Mouse (Mus musculus): ENCODE results near the gene Mybbp1a.

The Mybbp1a gene

DNA sequence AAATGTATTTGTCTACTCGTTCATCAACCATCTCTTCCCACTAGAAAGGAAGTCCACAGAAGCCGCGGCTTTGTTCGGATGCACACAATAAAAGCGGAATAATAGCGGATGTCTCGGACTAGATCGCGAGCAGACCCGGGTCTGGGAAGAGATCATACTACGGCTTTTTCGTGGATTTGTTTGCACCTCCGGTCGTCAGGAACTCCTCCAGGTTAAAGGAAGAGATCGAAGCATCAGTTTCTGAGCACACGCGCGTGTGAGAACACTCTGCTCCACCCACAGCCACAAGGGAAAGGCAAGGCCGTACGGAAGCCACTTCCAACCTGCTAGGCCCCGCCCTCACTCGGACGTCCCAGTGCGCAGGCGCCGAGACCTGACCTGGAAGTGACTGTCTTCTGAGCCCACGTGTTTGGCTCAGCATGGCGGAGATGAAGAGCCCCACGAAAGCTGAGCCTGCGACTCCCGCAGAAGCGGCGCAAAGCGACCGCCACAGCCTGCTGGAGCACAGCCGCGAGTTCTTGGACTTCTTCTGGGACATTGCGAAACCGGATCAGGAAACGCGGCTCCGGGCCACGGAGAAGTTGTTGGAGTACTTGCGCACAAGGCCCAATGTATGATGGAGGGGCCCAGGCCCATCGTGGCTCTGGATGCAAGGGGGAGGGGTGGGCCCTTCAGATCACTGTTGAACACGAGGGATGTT is at the start of gene Mybbp1a:
TSS of gene Mybbp1a (plus strand) at position 391 of the 700 bp plus-strand sequence.
- DNase-seq (ENCODE audit: low read depth): peak; percentile 97

DNA sequence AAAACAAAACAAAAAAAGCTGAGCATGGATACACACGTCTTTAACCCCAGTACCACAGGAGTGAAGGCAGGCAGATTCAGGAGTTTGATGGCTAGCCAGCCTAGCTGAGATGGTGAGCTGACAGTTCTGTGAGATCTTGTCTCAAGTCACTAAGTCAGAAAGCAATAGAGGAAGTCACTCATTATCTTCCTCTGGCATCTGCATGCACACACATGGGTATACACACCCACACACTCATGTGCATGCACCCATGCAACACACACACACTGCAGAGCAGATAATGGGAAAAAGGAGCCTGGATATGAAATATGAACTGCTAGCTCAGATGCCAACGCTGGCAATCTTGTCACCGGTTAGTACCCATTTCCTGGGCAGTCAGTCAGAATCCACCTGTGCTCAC is 47.9 kb upstream of the Mybbp1a start:
- no peak for DNase-seq (ENCODE audit: low read depth)

DNA sequence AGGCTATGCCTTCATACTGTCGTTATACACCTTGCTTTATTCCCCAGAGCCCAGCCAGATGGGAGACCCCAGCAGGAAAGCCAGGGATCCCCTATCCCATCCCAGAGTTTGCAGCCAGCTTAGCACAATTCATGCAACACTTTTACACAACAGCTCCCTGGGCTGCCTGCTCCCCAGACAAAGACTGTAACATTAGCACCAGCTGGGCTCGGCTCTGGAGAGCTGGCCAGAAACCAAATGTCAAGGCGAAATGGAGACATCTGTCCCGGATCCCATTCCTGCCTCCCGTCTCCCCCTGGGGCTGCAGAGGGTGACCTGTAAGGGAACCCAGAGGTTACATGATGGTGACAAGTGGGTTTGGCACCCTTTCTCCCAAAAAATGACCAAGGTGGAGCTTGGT is 47.5 kb upstream of the Mybbp1a start:
- DNase-seq (ENCODE audit: low read depth): no peak

DNA sequence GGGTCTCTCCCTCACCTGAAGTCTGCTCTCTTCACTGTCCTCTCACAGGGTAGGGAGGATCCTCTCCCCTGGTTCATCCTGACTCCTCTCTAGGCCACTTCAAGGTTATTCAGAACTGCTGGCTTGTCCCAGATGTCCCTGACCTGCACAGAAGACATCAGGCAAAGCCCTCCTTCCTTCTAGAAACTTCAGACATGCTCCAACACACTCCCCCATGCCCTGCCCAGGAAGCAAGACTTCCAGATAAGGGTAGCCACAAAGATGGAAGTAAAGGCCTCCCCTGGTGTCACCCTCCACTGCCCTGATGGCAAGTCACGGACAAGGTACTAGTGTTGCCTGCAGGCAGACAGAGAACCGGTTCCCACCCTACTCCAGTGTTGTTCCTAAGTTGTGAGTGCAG is 46.5 kb upstream of the Mybbp1a start:
- no peak for DNase-seq (ENCODE audit: low read depth)

DNA sequence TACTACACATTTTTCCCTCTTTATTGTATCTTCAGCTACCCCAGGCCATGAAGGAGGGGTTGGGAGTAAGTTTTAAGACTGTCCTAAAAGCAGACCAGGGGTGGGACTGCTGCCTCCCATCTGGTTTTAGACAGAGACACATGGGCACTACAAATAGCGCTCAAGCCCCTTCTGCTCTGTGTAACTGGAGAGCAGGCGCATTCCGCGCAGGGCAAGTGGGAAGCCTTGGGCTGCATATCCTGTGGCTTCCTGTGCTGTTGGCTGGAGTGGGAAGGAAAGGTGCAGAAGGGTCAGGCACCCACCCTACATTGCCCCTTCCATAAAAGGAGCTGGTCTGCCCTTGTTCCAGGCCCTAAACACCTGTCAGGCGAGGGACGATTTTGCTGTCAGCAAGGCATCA is 45.5 kb upstream of the Mybbp1a start:
- no peak for DNase-seq (ENCODE audit: low read depth)

DNA sequence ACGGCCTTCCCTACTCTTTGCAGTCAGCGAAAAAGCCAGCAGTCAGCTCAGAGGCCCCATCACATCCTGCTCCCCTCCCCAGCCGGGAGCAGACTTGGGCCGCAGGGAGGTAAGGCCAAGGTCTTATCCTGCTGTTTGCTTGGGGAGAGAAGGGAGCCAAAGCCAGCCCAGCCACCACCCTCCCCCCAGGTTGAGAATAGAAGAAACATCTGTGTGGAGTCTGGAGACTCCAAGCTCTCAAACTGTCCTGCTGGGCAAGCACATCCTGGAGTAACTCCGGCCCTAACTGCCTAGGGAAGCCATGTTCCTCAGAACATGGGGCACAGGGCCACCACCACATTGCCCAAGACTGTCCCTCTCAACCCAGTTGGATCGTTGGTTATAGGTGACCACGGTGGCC is 44.5 kb upstream of the Mybbp1a start:
- no peak for DNase-seq (ENCODE audit: low read depth)

DNA sequence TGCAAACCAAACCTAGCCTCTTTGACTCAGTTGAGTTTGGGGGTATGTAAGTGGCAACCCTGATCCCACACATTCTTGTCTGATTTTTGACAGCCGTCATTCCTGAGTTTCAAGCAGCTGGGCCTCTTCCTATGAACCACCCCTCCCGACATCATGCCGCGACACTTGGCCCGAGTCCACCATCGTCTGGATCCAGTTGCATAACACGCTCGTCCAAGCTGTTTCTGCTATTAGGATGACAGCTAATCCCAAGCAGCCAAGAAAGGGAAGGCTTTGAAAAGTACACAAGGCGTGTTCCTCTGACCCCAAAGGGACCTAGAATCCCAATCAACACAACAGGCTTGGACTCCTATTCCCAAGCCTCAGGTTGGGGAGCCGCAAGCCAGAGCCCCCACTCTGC is 44.1 kb upstream of the Mybbp1a start:
- DNase-seq (ENCODE audit: low read depth): no peak

DNA sequence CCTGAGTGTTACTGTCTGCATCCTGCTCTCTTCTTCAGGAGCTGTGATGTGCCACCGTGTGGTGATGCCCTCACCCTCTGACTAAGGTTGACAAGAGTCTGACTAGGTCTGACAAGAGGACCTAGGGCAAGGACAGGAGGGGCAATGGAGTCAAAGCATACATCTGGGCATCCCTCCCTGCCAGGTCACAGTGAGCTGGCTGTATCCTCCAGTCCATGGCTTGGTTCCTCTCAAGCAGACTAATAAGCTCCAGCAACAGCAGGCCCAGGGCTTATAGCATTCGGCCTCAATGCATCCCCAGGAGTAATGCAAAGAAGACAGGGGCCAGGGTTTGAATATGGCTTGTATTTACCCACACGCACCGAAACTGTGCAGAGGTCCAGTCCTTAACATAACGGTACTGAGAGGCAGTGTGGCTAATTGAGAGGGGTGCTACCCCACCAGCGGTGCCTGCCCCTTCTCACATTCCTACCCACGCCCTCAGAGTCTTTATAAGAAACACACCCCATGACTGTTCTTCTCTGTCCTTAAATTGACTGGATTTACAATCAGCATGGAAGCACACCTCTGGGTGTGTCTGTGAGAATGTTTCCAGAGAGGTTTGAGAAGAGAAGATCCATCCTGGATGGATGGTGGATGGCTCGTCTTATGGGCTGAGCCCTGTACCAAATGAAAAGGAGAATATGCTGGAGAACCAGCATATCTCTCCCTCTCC is 43.2 kb upstream of the Mybbp1a start:
- no peak for DNase-seq (ENCODE audit: low read depth)

DNA sequence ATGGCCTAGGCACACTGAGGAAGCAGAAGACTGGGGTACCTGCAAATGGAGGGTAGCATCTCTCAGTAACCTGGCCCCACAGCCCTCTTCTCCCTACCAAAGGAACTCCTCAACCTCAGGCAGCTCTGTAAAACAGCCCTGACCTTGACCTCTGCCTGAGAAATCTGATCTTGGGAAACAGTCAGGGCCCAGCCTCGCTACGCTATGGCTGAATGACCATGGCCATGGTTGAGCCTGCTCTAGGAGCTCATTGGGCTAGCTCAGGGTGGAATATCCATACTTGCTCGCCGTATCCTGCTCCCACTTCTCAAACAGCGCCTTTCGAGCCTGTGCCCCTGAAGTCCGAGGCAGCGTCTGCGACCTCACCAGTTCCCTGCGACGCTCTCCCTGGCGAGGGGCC is 40.1 kb upstream of the Mybbp1a start:
- DNase-seq (ENCODE audit: low read depth): no peak

DNA sequence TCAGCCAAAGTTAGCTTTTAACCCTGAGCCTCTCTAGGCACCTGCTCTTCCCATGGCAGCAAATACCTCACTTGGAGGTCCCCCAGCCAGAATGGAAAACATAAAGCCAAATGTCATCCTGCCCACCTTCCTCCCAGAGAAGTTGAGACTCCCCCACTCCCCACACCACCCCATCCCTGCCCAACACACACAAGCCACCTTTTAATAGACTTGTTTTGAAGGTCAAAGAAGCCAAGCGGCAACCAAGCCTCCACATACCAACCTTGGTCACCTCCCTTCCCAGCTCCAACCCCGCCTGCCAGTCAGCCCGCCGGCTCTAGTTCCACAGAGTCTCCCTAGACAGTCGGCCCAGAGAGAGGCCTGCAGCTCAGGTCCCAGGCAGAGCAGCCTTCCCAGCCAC is 39.1 kb upstream of the Mybbp1a start:
- no peak for DNase-seq (ENCODE audit: low read depth)

DNA sequence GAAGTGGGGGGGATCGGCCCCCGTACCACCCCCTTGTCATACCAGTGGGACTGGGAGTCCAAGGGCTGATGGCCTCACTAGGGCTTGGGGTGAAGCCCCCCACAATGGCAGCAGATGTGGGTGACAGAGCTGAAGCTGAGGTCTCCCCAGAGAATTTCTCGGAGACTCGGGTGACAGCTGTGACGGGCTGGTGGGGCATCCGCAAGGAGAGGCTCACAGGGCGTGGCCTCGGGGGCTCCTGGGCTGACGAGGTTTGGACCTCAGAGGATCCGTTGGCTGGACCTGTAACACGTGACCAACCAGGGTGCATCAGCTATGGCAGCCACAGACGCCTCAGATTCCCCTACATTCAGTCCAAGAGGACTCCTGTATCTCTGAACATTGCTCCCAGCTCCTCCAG is 38.2 kb upstream of the Mybbp1a start:
- no peak for DNase-seq (ENCODE audit: low read depth)

DNA sequence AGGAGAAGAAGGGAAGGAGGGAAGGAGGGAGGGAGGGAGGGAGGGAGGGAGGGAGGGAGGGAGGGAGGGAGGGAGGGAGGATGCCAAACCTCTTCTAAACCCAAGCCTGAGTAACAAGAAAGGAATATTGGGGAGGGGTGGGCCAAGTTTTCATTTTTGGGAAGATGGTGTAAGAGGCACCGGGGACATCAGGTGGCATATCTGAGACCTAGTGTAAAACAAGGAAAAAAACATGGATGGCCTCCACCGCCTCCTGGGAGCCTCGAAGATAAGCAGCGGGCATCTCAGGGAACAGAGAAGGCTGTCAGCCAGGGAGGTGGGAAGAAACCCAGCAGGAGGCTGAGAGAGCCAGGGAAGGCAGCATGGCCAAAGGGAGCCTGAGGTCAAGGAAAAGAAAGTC is 35.6 kb upstream of the Mybbp1a start:
- DNase-seq (ENCODE audit: low read depth): no peak

DNA sequence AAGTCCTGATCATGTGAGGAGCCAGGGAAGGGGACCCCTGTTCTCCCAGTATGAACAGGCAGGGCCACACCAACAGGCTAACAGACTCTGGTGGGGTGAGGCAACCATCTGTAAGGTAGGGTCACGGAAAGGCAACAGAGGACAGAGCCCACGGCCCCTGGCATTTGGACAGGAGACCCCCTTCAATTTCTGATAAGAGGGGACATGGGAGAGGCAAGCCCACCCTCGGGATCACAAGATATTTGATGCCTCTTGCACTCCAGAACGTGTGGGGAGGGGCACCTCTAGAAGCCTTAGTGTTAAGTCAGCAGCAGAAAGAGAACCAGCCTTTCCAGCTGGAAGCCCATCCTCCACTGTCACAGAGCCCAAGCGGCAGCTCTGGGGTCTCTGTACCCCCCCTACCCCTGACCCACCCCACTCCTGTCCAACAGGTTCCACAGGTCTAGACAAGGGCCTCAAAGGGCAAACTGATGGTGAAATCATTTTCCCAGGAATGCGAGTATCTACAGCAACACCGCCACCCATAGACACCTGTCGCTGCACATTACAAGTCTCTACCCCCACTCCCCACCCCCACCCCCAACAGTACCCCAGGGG is 35.0 kb upstream of the Mybbp1a start:
- no peak for DNase-seq (ENCODE audit: low read depth)

DNA sequence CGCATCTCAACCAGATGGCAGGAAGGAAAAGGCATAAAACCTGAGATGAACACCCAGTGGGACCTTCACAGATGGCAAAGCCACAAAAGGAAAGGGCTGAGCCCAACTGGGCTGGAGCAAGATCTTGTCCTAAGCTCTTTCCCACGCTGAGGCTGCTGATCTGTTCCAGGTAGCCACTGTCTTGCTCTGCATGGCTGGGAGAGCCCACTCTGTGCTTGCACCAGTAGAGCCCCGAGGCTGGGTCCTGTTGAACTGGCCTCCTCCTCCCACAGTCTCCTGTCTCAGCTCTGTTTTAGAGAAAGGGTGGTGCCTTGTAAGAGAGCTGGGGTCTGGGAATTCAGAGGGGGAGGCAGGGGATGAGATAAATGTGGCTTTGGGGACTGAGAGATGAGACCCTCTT is 34.1 kb upstream of the Mybbp1a start:
- DNase-seq (ENCODE audit: low read depth): no peak

DNA sequence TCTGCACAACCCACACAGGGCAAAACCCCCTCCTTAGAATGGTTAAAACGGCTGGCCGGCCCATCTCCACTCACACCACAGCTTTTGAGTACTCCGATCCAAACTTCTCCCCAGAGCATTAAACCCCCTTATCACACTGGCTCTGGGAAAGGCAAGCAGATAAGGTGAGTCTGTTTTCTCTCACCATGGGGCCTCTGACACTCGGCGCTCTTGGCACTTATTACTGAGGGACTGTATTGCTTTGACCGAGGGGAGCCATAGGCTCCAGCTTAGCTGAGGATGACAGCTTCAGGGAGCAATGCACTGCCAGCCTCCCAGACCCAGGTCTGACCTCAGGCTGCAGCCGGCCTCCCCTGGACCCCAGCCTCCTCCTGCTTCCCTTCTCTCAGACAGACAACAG is 33.6 kb upstream of the Mybbp1a start:
- no peak for DNase-seq (ENCODE audit: low read depth)

DNA sequence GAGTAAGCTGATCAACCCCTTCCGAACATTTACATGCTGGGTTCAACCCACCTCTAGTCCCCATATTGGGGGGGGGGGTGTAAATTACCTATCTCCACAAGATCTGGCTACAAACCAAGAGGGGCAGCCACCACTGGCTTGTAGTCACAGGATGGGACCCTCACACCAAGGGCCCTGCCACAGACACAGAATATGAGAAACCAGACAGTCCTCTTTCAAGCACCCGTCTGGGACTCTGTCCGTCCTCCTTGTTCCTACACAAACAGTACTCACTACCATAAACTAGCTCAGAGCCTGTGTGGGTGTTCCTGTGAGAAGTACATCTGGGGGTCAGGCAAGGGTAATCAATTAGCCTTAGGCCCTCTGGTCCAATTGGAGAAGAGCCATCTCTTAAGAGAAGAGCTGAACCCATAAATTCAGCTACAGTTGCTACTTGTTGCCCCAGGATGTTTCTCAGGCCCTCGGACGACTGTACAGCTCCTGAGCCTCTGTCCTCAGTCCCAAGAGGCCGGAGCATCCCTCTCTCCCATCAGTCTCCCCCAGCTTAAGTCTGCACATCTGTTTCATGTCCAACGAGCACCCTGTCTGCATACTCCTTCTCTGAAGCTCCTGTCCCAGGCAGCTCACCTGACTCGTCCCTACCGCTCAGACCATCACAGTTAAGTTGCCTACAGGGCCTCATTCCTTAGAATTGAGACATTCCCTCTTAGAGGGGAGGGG is 32.5 kb upstream of the Mybbp1a start:
- no peak for DNase-seq (ENCODE audit: low read depth)

DNA sequence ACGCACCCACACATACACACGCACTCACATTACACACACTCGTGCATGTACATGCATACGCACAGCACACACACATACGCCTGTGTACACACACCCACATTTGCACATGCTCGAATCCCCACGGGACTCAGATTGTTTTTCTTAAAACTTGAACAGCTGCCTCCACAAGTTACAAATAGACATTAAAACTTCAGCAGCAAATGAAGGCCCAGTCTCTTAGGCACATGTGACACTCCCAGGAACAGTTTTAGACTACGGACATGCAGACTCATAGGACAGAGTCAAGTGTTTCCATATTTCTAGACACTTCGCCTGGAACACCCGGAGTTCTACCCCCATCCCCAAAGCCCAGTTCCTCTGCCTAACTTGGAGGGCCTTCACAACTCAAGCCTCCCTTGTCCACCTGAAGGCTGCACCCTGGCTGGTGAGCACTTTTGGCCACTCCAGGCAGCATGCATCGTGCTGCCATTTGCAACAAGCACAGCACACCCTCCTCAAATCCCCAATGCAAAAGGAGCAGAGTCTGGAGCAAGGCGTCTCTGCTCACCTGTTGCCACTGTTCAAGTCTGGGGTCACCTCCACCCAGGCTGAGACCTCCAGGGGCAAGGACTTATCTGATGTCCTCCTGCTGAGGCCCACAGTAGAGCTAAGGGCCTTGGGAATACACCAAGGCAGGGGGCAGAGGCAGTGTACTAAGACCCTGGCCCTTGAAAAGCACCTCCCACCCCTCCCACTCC is 31.3 kb upstream of the Mybbp1a start:
- DNase-seq (ENCODE audit: low read depth): no peak

DNA sequence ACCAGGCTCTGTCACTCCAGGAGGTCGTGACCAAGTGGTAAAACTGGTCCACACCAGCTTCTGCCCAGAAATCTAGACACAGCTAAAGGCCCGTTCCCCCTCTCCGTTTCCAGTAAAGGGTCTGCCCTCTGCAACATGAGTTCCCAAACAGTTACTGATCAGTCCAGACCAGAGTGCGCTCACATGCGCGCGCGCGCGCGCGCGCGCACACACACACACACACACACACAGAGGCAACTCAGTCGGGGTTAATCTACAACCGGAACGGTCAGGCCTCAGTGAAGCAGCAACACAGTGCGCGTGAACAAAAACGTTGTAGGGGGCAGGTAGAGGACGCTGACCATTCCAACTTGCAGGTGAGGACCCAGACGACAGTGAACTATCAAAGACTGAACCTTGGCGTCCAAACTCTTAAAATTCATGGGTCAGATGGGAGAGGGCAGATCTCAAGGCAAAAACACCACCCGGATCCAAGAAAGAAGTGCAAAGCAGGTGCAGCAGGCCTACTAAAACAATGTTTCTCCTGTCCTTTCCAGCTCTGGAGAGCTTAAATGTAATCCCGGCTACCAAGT is 30.5 kb upstream of the Mybbp1a start:
- no peak for DNase-seq (ENCODE audit: low read depth)

DNA sequence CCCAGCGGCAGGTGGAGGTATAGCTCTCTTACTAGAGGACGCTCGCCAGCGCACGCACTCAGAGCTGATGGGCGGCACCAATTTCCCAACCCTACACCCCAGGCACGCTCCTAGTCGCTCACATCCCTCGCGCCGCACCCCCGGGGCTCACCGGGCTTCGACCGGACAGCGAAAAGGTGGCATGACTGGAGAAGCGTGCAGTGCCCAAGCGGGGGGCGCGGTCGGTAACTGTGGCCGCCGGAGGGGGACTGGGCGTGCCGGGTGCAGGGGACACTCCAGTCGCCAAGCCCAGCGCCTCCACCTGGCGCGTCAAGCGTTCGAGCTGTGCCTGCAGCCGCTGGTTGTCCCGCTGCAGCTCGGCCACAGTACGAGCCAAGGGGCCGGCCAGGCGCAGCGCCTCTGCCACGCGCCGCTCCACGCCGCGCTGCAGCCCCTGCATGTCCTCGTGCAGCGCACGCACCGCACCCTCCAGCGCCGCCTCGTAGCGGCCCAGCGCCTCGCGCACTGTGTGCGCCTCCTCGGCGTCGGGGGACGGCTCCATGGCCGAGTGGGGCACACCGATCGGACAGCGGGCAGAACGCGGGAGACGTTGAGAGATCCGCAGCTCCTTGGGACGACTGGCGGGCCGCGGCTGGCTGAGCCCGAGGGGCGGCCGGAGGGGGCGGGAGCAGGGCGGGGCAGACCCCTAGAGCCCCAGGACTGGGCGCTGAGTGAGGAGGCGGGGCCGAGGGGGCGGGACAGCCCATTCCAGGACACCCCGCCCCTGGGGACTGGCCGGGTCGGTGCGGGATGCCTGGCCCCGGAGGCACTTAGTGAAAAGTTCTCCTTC is 29.8 kb upstream of the Mybbp1a start, which contains the start of gene Smtnl2:
TSS of gene Smtnl2 (minus strand) at position 621 of the 829 bp plus-strand sequence.
- peak; percentile 63 for DNase-seq (ENCODE audit: low read depth)

DNA sequence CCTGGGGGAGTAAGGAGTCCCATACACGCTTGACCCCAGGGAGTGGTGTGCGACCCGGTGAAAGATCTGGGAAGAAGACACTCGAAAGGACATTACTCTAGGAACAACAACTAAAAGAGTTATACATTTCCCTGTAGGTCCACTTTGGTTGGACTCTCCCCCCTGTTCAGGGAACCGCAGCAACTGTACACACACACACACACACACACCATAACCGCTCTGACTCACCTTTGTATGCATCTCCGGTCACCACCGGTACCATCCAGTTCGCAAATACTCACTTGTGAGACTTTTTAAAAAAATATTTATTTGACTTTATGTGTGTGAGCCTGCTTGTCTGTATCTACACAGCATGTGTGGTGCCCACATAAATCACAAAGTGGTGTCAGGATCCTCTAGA is 29.2 kb upstream of the Mybbp1a start:
- DNase-seq (ENCODE audit: low read depth): no peak

DNA sequence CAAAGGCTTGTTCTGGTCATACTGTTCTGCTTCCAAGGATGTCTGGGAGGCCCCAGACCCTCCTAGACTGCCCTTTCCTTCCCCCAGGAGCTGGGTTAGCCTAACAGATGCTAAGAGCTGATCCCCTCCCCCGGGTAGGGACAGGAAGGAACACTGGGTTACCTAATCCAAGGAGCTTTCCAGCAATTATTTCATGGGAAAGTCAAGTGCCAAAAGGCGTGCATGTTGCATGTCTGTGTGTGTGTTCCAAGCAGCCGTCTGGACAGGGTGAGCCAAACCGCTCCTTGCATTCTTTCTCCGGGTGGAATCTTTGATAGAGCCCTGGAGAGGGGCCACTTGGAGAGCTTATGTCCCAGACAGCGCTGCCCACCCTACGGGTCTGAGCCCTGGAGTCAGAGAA is 28.1 kb upstream of the Mybbp1a start:
- no peak for DNase-seq (ENCODE audit: low read depth)

Measured in c-Kit-positive CD71-positive TER-119-negative erythroid progenitor cells, embryonic 14.5 days (primary cell).